Mouse (Mus musculus) heart, embryonic 13.5 days (tissue): ENCODE data around the gene Serpinh1. TPM values are rescaled to one million over a fixed set of nuclear protein-coding genes. Genes with fewer than 3 reads are reported as not detected.

Experiments
- ATAC-seq: fragments of 200-750 bp; cut with Nextera tagmentation; 2 replicates; pipeline ENCODE4 v1.8.0; 2017; ENCODE audit warnings: moderate TSS enrichment; ENCODE audit not compliant: insufficient number of reproducible peaks, low FRiP score, low TSS enrichment; ENCODE audit errors: extremely low read depth
- H3K27ac ChIP-seq: fragments of 300-500 bp; sonication (generic); replicated peaks from 2 replicates; pipeline ENCODE4 v1.5.1; 2015; ENCODE audit warnings: moderate library complexity, mild to moderate bottlenecking, inconsistent platforms
- H3K27me3 ChIP-seq: fragments of 300-500 bp; sonication (generic); replicated peaks from 2 replicates; pipeline ENCODE4 v1.6.1; 2015; ENCODE audit warnings: mild to moderate bottlenecking, inconsistent platforms
- H3K36me3 ChIP-seq: fragments of 300-500 bp; sonication (generic); 2 replicates; pipeline ENCODE4 v1.6.1; 2015; ENCODE audit warnings: mild to moderate bottlenecking, inconsistent platforms
- H3K4me1 ChIP-seq: fragments of 300-500 bp; sonication (generic); 2 replicates; pipeline ENCODE4 v1.6.1; 2015; ENCODE audit warnings: inconsistent platforms
- H3K4me2 ChIP-seq: fragments of 300-500 bp; sonication (generic); 2 replicates; pipeline ENCODE4 v1.6.1; 2015; ENCODE audit warnings: inconsistent platforms, mild to moderate bottlenecking, moderate library complexity
- H3K4me3 ChIP-seq: fragments of 300-500 bp; sonication (generic); 2 replicates; pipeline ENCODE4 v1.5.1; 2015; ENCODE audit warnings: moderate library complexity, mild to moderate bottlenecking, inconsistent platforms
- H3K9ac ChIP-seq: fragments of 300-500 bp; sonication (generic); 2 replicates; pipeline ENCODE4 v1.6.1; 2015; ENCODE audit warnings: inconsistent platforms, mild to moderate bottlenecking, moderate library complexity
- H3K9me3 ChIP-seq: fragments of 300-500 bp; sonication (generic); 2 replicates; pipeline ENCODE4 v1.6.1; 2016; ENCODE audit warnings: inconsistent platforms
- WGBS: fragments of 180-500 bp; shearing (Covaris S2); methylation state at CpG from one replicate; pipeline ENCODE4 v1.1.7; 2015; ENCODE audit warnings: mixed read lengths; 5-methylcytosine and 5-hydroxymethylcytosine counted together
- polyA plus RNA-seq: library from polyadenylated mRNA; unstranded; fragments of >200 nt; fragmentation: Nextera tagmentation; extraction: Ambion mirVana; gene quantifications from 2 replicates; pipeline ENCODE4 v1.2.1, GENCODE M21; 2015

Serpinh1 gene
- polyA plus RNA-seq, 1 experiment from 2014 or later: 1,205 TPM

DNA sequence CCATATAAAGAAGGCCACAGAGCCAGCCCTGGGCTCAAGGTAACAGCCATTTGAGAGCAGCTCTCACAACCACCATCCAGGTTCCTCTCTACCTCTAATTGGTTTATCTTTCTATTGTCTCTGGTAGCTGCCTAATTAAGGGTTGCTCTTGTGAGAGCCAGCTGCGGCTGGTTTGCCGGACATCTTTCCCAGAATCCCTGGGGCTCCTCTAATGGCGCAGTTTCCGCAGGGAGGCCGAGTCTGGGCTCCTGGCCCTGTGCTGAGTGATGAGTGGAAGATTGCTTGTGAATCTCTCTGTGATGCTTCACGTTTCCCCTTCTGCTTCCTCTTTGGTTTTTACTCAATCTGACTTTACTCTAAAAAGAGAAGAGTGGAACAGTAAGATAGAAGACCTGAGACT, 49.0 kb downstream of the Serpinh1 start:
- Histone ChIP-seq H3K9me3 (no peaks in the 10 kb centered on the region), H3K4me3 (no peak overlapping the region), H3K9ac (peak overlapping the region; percentile 16; the same call in 1 of the 2 replicates), H3K27me3 (no peaks in the 10 kb centered on the region), H3K36me3 (no peaks in the 10 kb centered on the region), H3K27ac (no peak overlapping the region), H3K4me1 (peaks cover 41% of the 10 kb centered on the region), H3K4me2 (no peak overlapping the region)
- no peak for ATAC-seq
- WGBS: 42% methylated on average over 6 of the region's 6 CpGs

DNA sequence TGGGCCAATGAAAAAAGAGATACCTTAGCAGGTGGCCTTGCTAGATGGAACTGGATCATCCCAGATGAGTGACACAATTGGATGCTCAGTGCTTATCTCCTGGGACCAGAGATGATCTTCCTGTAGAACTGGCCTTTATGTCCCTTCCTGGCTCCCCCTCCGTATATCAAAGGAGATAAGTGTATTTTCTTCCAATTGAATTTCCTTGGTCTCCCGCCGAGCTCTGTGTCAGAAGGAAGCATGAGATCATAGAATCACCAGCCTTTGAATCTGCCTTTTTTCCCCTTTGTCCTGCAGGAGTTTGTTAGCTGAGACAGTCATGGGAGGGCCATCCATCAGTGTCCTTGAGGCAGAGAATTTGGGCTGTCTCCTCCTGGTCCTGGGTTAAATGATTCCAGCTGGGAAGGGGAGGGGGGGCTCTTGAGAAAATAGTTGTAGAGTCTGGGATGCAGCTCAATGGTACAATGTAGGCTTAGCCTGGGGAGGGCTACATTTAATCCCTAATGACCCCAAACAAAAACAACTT, 52.3 kb downstream of the Serpinh1 start:
- Histone ChIP-seq H3K4me3 (no peak overlapping the region), H3K36me3 (no peaks in the 10 kb centered on the region), H3K9ac (no peak overlapping the region), H3K4me2 (no peak overlapping the region), H3K27me3 (no peaks in the 10 kb centered on the region), H3K27ac (no peak overlapping the region), H3K4me1 (peaks cover 18% of the 10 kb centered on the region), H3K9me3 (no peaks in the 10 kb centered on the region)
- WGBS: 44% methylated on average over 3 of the region's 3 CpGs
- ATAC-seq: no peak

Other genes with a start within 250 kb of the Serpinh1 start
- 14.8 and 15.5 TPM in 2 replicates for gene Uvrag, start 212.1 kb downstream of the Serpinh1 start, polyA plus RNA-seq
- gene Dgat2, start 170.5 kb downstream of the Serpinh1 start, polyA plus RNA-seq: 10.6 and 13.0 TPM in 2 replicates
- gene Mogat2, start 114.6 kb downstream of the Serpinh1 start, polyA plus RNA-seq: 1.3 and 3.5 TPM in 2 replicates
- 2.5 and 3.2 TPM in 2 replicates for gene Map6, start 85.8 kb downstream of the Serpinh1 start, polyA plus RNA-seq
- gene Gdpd5, start 28.2 kb upstream of the Serpinh1 start, polyA plus RNA-seq: 25.3 and 25.4 TPM in 2 replicates
- 0.45 and 0.84 TPM in 2 replicates for gene Klhl35, start 112.8 kb upstream of the Serpinh1 start, polyA plus RNA-seq
- 492 and 539 TPM in 2 replicates for gene Rps3, start 130.5 kb upstream of the Serpinh1 start, polyA plus RNA-seq
- 6.8 and 8.4 TPM in 2 replicates for gene Arrb1, start 182.2 kb upstream of the Serpinh1 start, polyA plus RNA-seq